Mouse (Mus musculus): ENCODE data around the gene Tub. TPM values are rescaled to one million over a fixed set of nuclear protein-coding genes. Genes with fewer than 3 reads are reported as not detected.

The Tub gene
- polyA plus RNA-seq (2012; rRNA removed): 163 and 177 TPM in 2 replicates

GRCm38 (mm10) chr7:108950312-108950761 is at the start of gene Tub:
Gene Tub (plus strand): TSS chr7:108950338.

GRCm38 (mm10) chr7:108929726-108930393 is 20.3 kb upstream of the Tub start, which contains the start of gene Nlrp10:
Gene Nlrp10 (minus strand): TSS chr7:108930178.

GRCm38 (mm10) chr7:108933794-108934731 is 16.1 kb upstream of the Tub start, which contains the start of gene Eif3f:
Gene Eif3f (plus strand): TSS chr7:108934417.

GRCm38 (mm10) chr7:109083113-109083812 is 133.1 kb downstream of the Tub start, which contains the start of gene Ric3:
Gene Ric3 (minus strand): TSS chr7:109083331.

Other genes starting within 250 kb of the Tub start
- not detected in 2 replicates for gene Olfr512, start 237.0 kb upstream of the Tub start, polyA plus RNA-seq (2012; rRNA removed)
- gene Olfr513, start 199.4 kb upstream of the Tub start, polyA plus RNA-seq (2012; rRNA removed): not detected in 2 replicates
- gene Olfr514, start 124.3 kb upstream of the Tub start, polyA plus RNA-seq (2012; rRNA removed): not detected in 2 replicates
- gene Olfr516, start 99.8 kb upstream of the Tub start, polyA plus RNA-seq (2012; rRNA removed): not detected in 2 replicates
- not detected in 2 replicates for gene Olfr517, start 78.0 kb upstream of the Tub start, polyA plus RNA-seq (2012; rRNA removed)
- not detected in 2 replicates for gene Olfr518, start 65.3 kb upstream of the Tub start, polyA plus RNA-seq (2012; rRNA removed)
- not detected in 2 replicates for gene Olfr519, start 55.9 kb upstream of the Tub start, polyA plus RNA-seq (2012; rRNA removed)
- gene Nlrp10, start 20.2 kb upstream of the Tub start, polyA plus RNA-seq (2012; rRNA removed): 0.03 and 0.05 TPM in 2 replicates
- 89.4 and 107 TPM in 2 replicates for gene Eif3f, start 15.9 kb upstream of the Tub start, polyA plus RNA-seq (2012; rRNA removed)
- gene Ric3, start 133.0 kb downstream of the Tub start, polyA plus RNA-seq (2012; rRNA removed): 25.0 and 27.2 TPM in 2 replicates
- gene Lmo1, start 224.9 kb downstream of the Tub start, polyA plus RNA-seq (2012; rRNA removed): 99.9 and 101 TPM in 2 replicates